Mouse (Mus musculus): ENCODE data around the gene Zfp418. TPM values are rescaled to one million over a fixed set of nuclear protein-coding genes. Genes with fewer than 3 reads are reported as not detected.

The Zfp418 gene
- polyA plus RNA-seq (2017; shearing (Covaris generic)), result 1 to 10 TPM; 1.0 to 2.0 TPM

GRCm38 (mm10) chr7:7171227-7172147, at the start of gene Zfp418:
Gene Zfp418 (plus strand): TSS chr7:7171330.

GRCm38 (mm10) chr7:7136379-7136866, 34.7 kb upstream of the Zfp418 start, which contains the start of gene Zfp773:
Gene Zfp773 (minus strand): TSS chr7:7136755.

GRCm38 (mm10) chr7:7209313-7210151, 38.4 kb downstream of the Zfp418 start, which contains the start of gene Zfp772:
Gene Zfp772 (minus strand): TSS chr7:7209998.

Other genes starting within 250 kb of the Zfp418 start
- gene Aurkc, start 176.0 kb upstream of the Zfp418 start, polyA plus RNA-seq (2017; shearing (Covaris generic)), result not detected
- 10 to 100 TPM; 22.0 to 30.9 TPM for gene Zfp954, start 49.8 kb upstream of the Zfp418 start, polyA plus RNA-seq (2017; shearing (Covaris generic))
- 1 to 10 TPM; 5.1 to 6.2 TPM for gene Zfp773, start 34.6 kb upstream of the Zfp418 start, polyA plus RNA-seq (2017; shearing (Covaris generic))
- gene Zfp772, start 38.7 kb downstream of the Zfp418 start, polyA plus RNA-seq (2017; shearing (Covaris generic)), result 1 to 10 TPM; 3.5 to 4.8 TPM
- gene Vmn2r29, start 76.0 kb downstream of the Zfp418 start, polyA plus RNA-seq (2017; shearing (Covaris generic)), result under 1 TPM; 0.36 to 0.87 TPM
- under 1 TPM; 0.45 to 0.68 TPM for gene Gm45844, start 107.0 kb downstream of the Zfp418 start, polyA plus RNA-seq (2017; shearing (Covaris generic))
- 10 to 100 TPM; 65.3 to 66.1 TPM for gene Clcn4, start 129.5 kb downstream of the Zfp418 start, polyA plus RNA-seq (2017; shearing (Covaris generic))
- gene Vmn2r30, start 166.3 kb downstream of the Zfp418 start, polyA plus RNA-seq (2017; shearing (Covaris generic)), result not detected
- not detected for gene Gm45783, start 203.2 kb downstream of the Zfp418 start, polyA plus RNA-seq (2017; shearing (Covaris generic))
- gene Vmn2r31, start 228.4 kb downstream of the Zfp418 start, polyA plus RNA-seq (2017; shearing (Covaris generic)), result under 1 TPM; 0.08 to 0.31 TPM

All from activated CD4-positive, CD25-positive, alpha-beta regulatory T cell (primary cell).